Mouse (Mus musculus): Measurements from ENCODE around the gene Dock2. TPM values are rescaled to one million over a fixed set of nuclear protein-coding genes. Genes with fewer than 3 reads are reported as not detected.

Gene Dock2
- polyA plus RNA-seq, 1 experiment from 2014 or later, result 0.59 TPM

- no peak for DNase-seq (ENCODE audit: low spot score)
- H3K27me3 ChIP-seq (replicated peaks; ENCODE audit: low read depth, poor library complexity, severe bottlenecking), result no peaks in the 10 kb centered on the region
- H3K9me3 ChIP-seq, result no peaks in the 10 kb centered on the region
- WGBS, result 88% methylated on average over 10 of the region's 10 CpGs
- H3K27ac ChIP-seq (replicated peaks), result no peak overlapping the region
- no peaks in the 10 kb centered on the region for H3K36me3 ChIP-seq (replicated peaks)
- no peak overlapping the region for H3K4me3 ChIP-seq
- peaks cover 1% of the 10 kb centered on the region; the same call in 1 of the 2 replicates for H3K4me1 ChIP-seq
Observed at GRCm38 (mm10) chr11:34349453-34350056, 434.1 kb downstream of the Dock2 start.

DNA sequence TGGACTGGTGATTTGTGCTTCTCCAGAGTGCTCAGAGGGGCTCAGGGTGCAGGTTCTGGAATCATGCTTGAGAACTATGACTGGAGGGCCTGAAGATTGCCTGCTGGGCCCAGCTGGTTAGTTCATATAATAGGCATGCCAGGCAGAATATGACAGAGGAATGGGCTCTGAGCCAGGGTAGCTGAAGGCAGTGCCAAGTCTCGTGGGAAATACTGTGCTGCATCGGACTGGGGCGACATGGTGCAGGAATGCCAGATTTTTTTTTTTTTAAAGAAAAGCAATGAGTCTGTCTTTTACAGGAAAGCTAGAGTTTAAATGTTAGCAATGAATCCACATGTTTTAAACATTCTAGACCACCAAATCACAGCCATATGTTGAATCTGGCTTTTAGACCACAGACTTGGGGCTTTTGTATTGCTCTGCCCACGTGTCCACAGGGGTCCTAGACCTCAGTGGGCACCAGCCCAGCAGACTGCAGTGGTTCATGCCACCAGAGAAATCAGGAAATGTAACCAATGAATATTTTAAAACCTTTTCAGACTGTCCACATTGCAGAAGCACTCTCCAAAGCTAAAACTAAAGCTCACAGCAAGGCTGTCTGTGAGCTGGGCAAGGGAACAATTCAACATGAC is 435.3 kb downstream of the Dock2 start:
- 81% methylated on average over 4 of the region's 4 CpGs for WGBS
- Histone ChIP-seq H3K4me3 (no peak overlapping the region), H3K36me3 (replicated peaks) (no peaks in the 10 kb centered on the region), H3K27me3 (replicated peaks; ENCODE audit: low read depth, poor library complexity, severe bottlenecking) (no peaks in the 10 kb centered on the region), H3K27ac (replicated peaks) (no peak overlapping the region), H3K4me1 (peaks cover 12% of the 10 kb centered on the region), H3K9me3 (no peaks in the 10 kb centered on the region)
- no peak for DNase-seq (ENCODE audit: low spot score)

DNA sequence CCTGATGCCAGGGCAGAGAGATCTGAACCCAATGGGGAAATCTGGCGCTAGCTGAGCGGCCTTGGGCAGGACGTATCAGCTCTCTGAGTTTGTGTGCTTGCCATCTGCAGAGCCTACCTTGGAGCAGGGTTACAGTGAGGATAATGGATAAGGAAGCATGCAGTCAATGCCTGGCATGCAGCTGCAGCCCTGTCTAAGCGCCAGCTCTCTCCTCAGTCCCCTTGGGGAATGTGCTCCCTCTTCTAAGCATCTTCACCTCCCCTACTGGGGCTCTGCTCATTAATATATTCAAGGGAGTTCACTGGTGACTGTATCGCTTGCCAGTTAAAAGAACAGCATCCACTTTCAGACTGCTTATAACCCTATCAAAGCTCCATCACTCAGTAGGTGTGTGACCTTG is 439.4 kb downstream of the Dock2 start:
- Histone ChIP-seq H3K27ac (replicated peaks) (no peak overlapping the region), H3K4me1 (peaks cover 27% of the 10 kb centered on the region), H3K27me3 (replicated peaks; ENCODE audit: low read depth, poor library complexity, severe bottlenecking) (no peaks in the 10 kb centered on the region), H3K36me3 (replicated peaks) (no peaks in the 10 kb centered on the region), H3K4me3 (no peak overlapping the region), H3K9me3 (no peaks in the 10 kb centered on the region)
- no peak for DNase-seq (ENCODE audit: low spot score)
- 68% methylated on average over 5 of the region's 5 CpGs for WGBS

DNA sequence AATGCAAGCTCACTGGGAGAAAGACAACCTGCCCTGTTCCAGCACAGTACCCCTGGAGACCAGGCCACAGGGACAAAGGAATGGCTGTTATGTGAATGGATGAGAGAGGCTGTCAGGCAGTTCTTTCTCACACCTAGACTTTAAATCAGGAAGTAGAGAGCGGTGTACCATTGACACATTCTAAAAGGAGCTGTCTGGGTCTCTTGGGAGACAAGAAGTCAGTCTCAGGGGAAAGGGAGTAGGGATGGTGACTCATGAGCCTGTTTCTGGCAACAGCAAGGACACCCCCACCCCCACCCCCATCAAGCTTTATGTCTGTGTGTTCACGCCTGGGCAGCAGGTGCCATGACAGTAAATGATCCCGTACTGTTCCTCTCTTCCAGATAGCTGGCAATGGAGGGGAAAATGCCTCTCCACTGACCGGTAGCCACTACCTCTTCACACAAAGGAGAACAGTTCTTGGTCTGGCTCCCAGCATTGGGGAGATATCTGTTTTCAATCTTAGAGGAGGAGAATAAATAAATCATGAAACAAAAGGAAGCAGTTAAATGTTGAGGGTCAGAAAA is 439.9 kb downstream of the Dock2 start:
- no peaks in the 10 kb centered on the region for H3K27me3 ChIP-seq (replicated peaks; ENCODE audit: low read depth, poor library complexity, severe bottlenecking)
- H3K4me1 ChIP-seq, result peaks cover 27% of the 10 kb centered on the region
- H3K4me3 ChIP-seq, result no peak overlapping the region
- no peaks in the 10 kb centered on the region for H3K9me3 ChIP-seq
- no peaks in the 10 kb centered on the region for H3K36me3 ChIP-seq (replicated peaks)
- DNase-seq (ENCODE audit: low spot score), result no peak
- WGBS, result 80% methylated on average over 4 of the region's 4 CpGs
- no peak overlapping the region for H3K27ac ChIP-seq (replicated peaks)

- no peaks in the 10 kb centered on the region for H3K27me3 ChIP-seq (replicated peaks; ENCODE audit: low read depth, poor library complexity, severe bottlenecking)
- no peak for DNase-seq (ENCODE audit: low spot score)
- 75% methylated on average over 5 of the region's 5 CpGs for WGBS
Observed at GRCm38 (mm10) chr11:34339693-34340092, 444.0 kb downstream of the Dock2 start.

GRCm38 (mm10) chr11:34337907-34338306 is 445.8 kb downstream of the Dock2 start:
- no peak overlapping the region for H3K4me3 ChIP-seq
- DNase-seq (ENCODE audit: low spot score), result no peak
- 63% methylated on average over 1 of the region's 1 CpGs for WGBS
- H3K36me3 ChIP-seq (replicated peaks), result no peaks in the 10 kb centered on the region
- H3K27me3 ChIP-seq (replicated peaks; ENCODE audit: low read depth, poor library complexity, severe bottlenecking), result no peaks in the 10 kb centered on the region
- H3K4me1 ChIP-seq, result peaks cover 15% of the 10 kb centered on the region
- no peaks in the 10 kb centered on the region for H3K9me3 ChIP-seq
- H3K27ac ChIP-seq (replicated peaks), result no peak overlapping the region

More at GRCm38 (mm10) chr11:34339693-34340092, 444.0 kb downstream of the Dock2 start:
- H3K4me3 ChIP-seq, result no peak overlapping the region
- H3K4me1 ChIP-seq, result peaks cover 27% of the 10 kb centered on the region
- H3K27ac ChIP-seq (replicated peaks), result peak overlapping the region; percentile 35; the same call in 1 of the 2 replicates
- H3K9me3 ChIP-seq, result no peaks in the 10 kb centered on the region
- no peaks in the 10 kb centered on the region for H3K36me3 ChIP-seq (replicated peaks)

- no peaks in the 10 kb centered on the region for H3K4me1 ChIP-seq
- H3K9me3 ChIP-seq, result no peaks in the 10 kb centered on the region
- WGBS, result 75% methylated on average over 7 of the region's 7 CpGs
- DNase-seq (ENCODE audit: low spot score), result no peak
- H3K36me3 ChIP-seq (replicated peaks), result no peaks in the 10 kb centered on the region
- no peak overlapping the region for H3K27ac ChIP-seq (replicated peaks)
- H3K4me3 ChIP-seq, result no peak overlapping the region
- no peaks in the 10 kb centered on the region for H3K27me3 ChIP-seq (replicated peaks; ENCODE audit: low read depth, poor library complexity, severe bottlenecking)
Observed at GRCm38 (mm10) chr11:34332344-34333031, 451.2 kb downstream of the Dock2 start.

- Histone ChIP-seq H3K27me3 (replicated peaks; ENCODE audit: low read depth, poor library complexity, severe bottlenecking) (no peaks in the 10 kb centered on the region), H3K27ac (replicated peaks) (no peak overlapping the region), H3K36me3 (replicated peaks) (no peaks in the 10 kb centered on the region), H3K4me1 (peaks cover 16% of the 10 kb centered on the region), H3K4me3 (no peak overlapping the region), H3K9me3 (no peaks in the 10 kb centered on the region)
- 75% methylated on average over 8 of the region's 8 CpGs for WGBS
- no peak for DNase-seq (ENCODE audit: low spot score)
Observed at GRCm38 (mm10) chr11:34323664-34324063, 460.0 kb downstream of the Dock2 start.

DNA sequence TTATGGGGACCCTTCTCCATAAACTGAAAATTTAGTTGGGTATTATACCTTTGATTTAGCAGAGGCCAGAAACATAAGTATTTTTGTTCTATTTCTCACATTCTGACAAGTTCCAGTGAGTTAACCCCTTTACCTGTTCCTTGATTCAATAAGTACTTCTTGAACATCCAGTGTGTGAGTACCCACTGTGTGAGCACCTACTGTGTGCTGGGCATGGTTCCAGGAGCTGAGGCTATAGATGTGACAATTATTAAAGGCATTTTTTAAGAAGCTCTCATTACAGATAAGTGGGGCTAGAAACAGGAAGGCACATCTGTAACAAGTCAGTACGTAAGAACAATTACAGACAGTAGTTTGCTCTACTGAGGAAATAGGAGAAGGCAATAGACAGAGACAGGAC is 464.4 kb downstream of the Dock2 start:
- H3K4me3 ChIP-seq, result no peak overlapping the region
- peaks cover 16% of the 10 kb centered on the region for H3K27me3 ChIP-seq (replicated peaks; ENCODE audit: low read depth, poor library complexity, severe bottlenecking)
- no peaks in the 10 kb centered on the region for H3K9me3 ChIP-seq
- no peak for DNase-seq (ENCODE audit: low spot score)
- WGBS, result 62% methylated on average over 1 of the region's 1 CpGs
- peaks cover 19% of the 10 kb centered on the region for H3K4me1 ChIP-seq
- no peak overlapping the region for H3K27ac ChIP-seq (replicated peaks)
- H3K36me3 ChIP-seq (replicated peaks), result no peaks in the 10 kb centered on the region

DNA sequence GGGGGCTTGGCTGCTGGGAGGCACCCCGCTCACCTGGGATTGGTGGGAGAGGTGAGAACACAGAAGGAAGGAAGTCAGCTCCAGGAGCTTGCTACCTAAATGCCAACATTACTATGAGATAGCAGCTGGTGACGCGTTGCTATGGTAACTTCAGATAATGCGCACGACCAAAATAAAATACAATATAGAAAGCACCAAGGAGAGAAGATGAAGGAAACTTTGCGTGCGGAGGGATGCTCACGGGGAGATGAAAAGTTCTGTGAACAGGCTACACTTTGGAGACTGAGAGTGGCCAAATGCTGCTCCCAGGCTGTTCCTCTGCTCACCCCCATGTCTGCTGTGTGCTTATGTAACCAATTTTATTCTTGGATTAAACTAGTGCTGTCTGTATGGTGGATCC is 466.7 kb downstream of the Dock2 start:
- Histone ChIP-seq H3K27ac (replicated peaks) (no peak overlapping the region), H3K4me3 (no peak overlapping the region), H3K27me3 (replicated peaks; ENCODE audit: low read depth, poor library complexity, severe bottlenecking) (peaks cover 16% of the 10 kb centered on the region), H3K36me3 (replicated peaks) (no peaks in the 10 kb centered on the region), H3K9me3 (no peaks in the 10 kb centered on the region), H3K4me1 (peaks cover 14% of the 10 kb centered on the region)
- DNase-seq (ENCODE audit: low spot score), result no peak
- WGBS, result 89% methylated on average over 8 of the region's 8 CpGs

GRCm38 (mm10) chr11:34316176-34316575 is 467.5 kb downstream of the Dock2 start:
- no peak for DNase-seq (ENCODE audit: low spot score)
- WGBS, result 67% methylated on average over 10 of the region's 10 CpGs
- Histone ChIP-seq H3K4me1 (peaks cover 14% of the 10 kb centered on the region), H3K4me3 (no peak overlapping the region), H3K27me3 (replicated peaks; ENCODE audit: low read depth, poor library complexity, severe bottlenecking) (peaks cover 16% of the 10 kb centered on the region), H3K27ac (replicated peaks) (no peak overlapping the region), H3K36me3 (replicated peaks) (no peaks in the 10 kb centered on the region), H3K9me3 (no peaks in the 10 kb centered on the region)

DNA sequence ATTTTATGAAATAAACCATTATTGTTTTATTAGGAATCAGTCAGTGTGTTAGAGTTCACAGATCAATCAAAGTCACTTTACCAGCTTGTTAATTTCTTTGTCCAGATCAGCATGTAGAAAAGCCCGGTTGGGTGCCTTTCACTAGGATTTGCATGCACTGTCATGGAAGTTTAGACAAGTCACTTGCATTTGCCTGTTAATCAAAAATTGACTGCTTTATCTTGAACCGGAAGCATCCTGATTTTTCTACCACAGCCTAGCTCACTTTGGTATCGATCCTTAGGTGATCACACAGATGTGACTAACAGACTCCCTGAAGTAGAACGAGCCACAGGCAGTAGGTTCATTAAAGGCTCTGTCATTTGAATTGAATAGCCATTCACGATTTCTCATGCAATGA is 468.3 kb downstream of the Dock2 start:
- Histone ChIP-seq H3K4me3 (peak overlapping the region; percentile 52; the same call in 1 of the 2 replicates), H3K27ac (replicated peaks) (no peak overlapping the region), H3K9me3 (no peaks in the 10 kb centered on the region), H3K27me3 (replicated peaks; ENCODE audit: low read depth, poor library complexity, severe bottlenecking) (peaks cover 16% of the 10 kb centered on the region), H3K4me1 (peaks cover 13% of the 10 kb centered on the region), H3K36me3 (replicated peaks) (no peaks in the 10 kb centered on the region)
- 25% methylated on average over 5 of the region's 5 CpGs for WGBS
- no peak for DNase-seq (ENCODE audit: low spot score)
